Mouse (Mus musculus): ENCODE data around the gene Egfr. TPM values are rescaled to one million over a fixed set of nuclear protein-coding genes. Genes with fewer than 3 reads are reported as not detected.

Egfr gene
- polyA plus RNA-seq, 1 experiment from 2014 or later, result 4.3 TPM

DNA sequence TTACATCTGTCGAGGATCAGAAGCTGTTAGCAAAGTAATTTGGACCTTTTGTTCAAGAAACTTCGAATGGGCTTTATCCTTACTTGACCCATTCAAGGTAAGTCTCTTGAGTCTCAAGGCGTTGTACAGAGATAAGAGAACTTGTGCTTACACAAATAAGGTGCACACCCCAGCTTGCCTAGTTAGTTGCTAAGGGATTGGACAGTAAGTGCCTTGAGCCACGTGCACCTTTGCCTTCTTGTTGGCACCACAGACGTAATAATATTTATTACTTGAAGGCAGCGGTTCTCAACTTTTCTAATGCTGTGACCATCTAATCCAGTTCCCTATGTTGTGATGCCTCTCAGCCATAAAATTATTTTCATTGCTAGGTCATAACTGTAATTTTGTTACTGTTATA, 43.5 kb downstream of the Egfr start:
- Histone ChIP-seq H3K9ac (ENCODE audit: low read length) (no peak overlapping the region), H3K9me3 (ENCODE audit: control insufficient read depth, low read length) (no peaks in the 10 kb centered on the region), H3K4me3 (ENCODE audit: low read depth, low read length) (no peak overlapping the region), H3K27me3 (ENCODE audit: control insufficient read depth, insufficient read depth, low read length) (no peaks in the 10 kb centered on the region), H3K36me3 (ENCODE audit: control insufficient read depth, insufficient read depth, low read length) (no peaks in the 10 kb centered on the region), H3K4me1 (replicated peaks; ENCODE audit: control insufficient read depth, insufficient read depth, low read length) (no peaks in the 10 kb centered on the region), H3K4me2 (ENCODE audit: low read depth, low read length, severe bottlenecking) (no peak overlapping the region), H3K27ac (ENCODE audit: low read depth, low read length) (no peak overlapping the region)
- WGBS, result 84% methylated on average over 6 of the region's 6 CpGs
- no peak for DNase-seq (ENCODE audit: low spot score)
- ATAC-seq (replicated peaks; ENCODE audit: low FRiP score), result no peak

DNA sequence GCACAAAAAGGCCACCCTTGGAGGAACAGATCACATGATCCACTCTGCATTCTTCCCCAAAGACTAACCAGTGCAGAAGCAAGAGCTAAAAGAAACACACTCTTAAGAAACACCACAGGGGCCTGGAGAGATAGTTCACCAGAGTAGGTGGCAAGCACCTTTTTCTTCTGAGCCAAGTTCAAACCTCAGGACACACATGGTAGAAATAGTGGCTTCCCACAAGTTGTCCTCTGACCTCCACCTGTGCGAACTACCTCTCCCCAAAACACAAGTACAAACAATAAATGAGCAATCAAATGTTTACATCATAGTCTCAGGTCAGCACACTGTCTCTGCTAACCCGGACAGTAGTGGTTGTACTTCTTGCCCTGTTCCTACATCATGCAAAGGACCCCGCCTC, 45.5 kb downstream of the Egfr start:
- no peak for DNase-seq (ENCODE audit: low spot score)
- no peak overlapping the region for H3K27ac ChIP-seq (ENCODE audit: low read depth, low read length)
- no peak for ATAC-seq (replicated peaks; ENCODE audit: low FRiP score)
- H3K4me2 ChIP-seq (ENCODE audit: low read depth, low read length, severe bottlenecking), result no peak overlapping the region
- H3K9ac ChIP-seq (ENCODE audit: low read length), result no peak overlapping the region
- H3K36me3 ChIP-seq (ENCODE audit: control insufficient read depth, insufficient read depth, low read length), result no peaks in the 10 kb centered on the region
- no peaks in the 10 kb centered on the region for H3K27me3 ChIP-seq (ENCODE audit: control insufficient read depth, insufficient read depth, low read length)
- no peak overlapping the region for H3K4me3 ChIP-seq (ENCODE audit: low read depth, low read length)
- H3K4me1 ChIP-seq (replicated peaks; ENCODE audit: control insufficient read depth, insufficient read depth, low read length), result no peaks in the 10 kb centered on the region
- 93% methylated on average over 3 of the region's 3 CpGs for WGBS
- H3K9me3 ChIP-seq (ENCODE audit: control insufficient read depth, low read length), result no peaks in the 10 kb centered on the region

GRCm38 (mm10) chr11:16798136-16798535, 46.1 kb downstream of the Egfr start:
- DNase-seq (ENCODE audit: low spot score), result no peak
- Histone ChIP-seq H3K9me3 (ENCODE audit: control insufficient read depth, low read length) (no peaks in the 10 kb centered on the region), H3K4me1 (replicated peaks; ENCODE audit: control insufficient read depth, insufficient read depth, low read length) (no peaks in the 10 kb centered on the region), H3K27ac (ENCODE audit: low read depth, low read length) (no peak overlapping the region), H3K36me3 (ENCODE audit: control insufficient read depth, insufficient read depth, low read length) (no peaks in the 10 kb centered on the region), H3K27me3 (ENCODE audit: control insufficient read depth, insufficient read depth, low read length) (no peaks in the 10 kb centered on the region), H3K4me3 (ENCODE audit: low read depth, low read length) (no peak overlapping the region), H3K4me2 (ENCODE audit: low read depth, low read length, severe bottlenecking) (no peak overlapping the region), H3K9ac (ENCODE audit: low read length) (no peak overlapping the region)
- ATAC-seq (replicated peaks; ENCODE audit: low FRiP score), result no peak

DNA sequence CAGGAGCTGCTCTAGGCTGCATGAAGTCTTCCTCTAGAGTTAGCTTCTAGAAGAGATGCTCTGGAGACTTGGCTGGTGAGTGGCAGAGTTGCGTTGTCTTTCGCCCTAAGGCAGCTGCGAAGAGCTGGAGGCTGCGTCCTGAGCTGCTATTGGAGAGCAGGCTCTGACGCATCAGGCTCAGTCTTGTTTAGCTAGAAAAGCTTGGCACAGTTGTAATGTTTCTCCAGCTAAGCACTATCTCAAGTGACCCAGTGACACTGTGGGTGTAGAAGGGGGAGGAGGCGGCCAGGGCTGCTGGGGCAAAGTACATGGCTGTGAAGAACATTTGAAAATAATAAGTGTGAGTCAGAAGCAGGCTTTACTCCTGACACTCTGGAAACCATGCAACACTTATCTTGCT, 48.5 kb downstream of the Egfr start:
- no peak for ATAC-seq (replicated peaks; ENCODE audit: low FRiP score)

DNA sequence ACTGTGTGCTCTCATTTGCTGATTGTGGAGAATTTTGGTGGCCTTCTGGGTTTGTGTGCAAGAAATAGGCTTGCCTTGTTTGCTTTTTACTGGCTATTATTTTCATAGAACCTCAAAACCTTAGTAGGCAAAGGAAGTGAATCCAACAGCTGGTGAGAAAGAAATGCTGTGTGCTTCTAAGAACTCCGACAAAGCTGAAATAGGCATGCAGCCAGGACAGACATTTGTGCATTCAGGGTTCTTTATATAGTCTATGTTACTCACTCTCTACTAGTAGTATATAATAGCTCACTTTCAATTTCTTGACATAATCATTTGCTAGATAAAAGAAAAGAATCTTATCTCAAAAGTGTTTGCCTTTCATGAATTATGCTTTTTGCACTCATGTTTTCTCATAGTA, 50.7 kb downstream of the Egfr start:
- DNase-seq (ENCODE audit: low spot score), result no peak
- H3K27me3 ChIP-seq (ENCODE audit: control insufficient read depth, insufficient read depth, low read length), result no peaks in the 10 kb centered on the region
- ATAC-seq (replicated peaks; ENCODE audit: low FRiP score), result no peak

More for the DNA sequence above, 48.5 kb downstream of the Egfr start:
- no peak overlapping the region for H3K27ac ChIP-seq (ENCODE audit: low read depth, low read length)
- WGBS, result 89% methylated on average over 6 of the region's 6 CpGs
- no peak overlapping the region for H3K4me3 ChIP-seq (ENCODE audit: low read depth, low read length)
- H3K4me1 ChIP-seq (replicated peaks; ENCODE audit: control insufficient read depth, insufficient read depth, low read length), result no peaks in the 10 kb centered on the region
- no peaks in the 10 kb centered on the region for H3K27me3 ChIP-seq (ENCODE audit: control insufficient read depth, insufficient read depth, low read length)
- DNase-seq (ENCODE audit: low spot score), result no peak
- H3K9ac ChIP-seq (ENCODE audit: low read length), result no peak overlapping the region
- H3K36me3 ChIP-seq (ENCODE audit: control insufficient read depth, insufficient read depth, low read length), result no peaks in the 10 kb centered on the region
- no peak overlapping the region for H3K4me2 ChIP-seq (ENCODE audit: low read depth, low read length, severe bottlenecking)
- no peaks in the 10 kb centered on the region for H3K9me3 ChIP-seq (ENCODE audit: control insufficient read depth, low read length)

GRCm38 (mm10) chr11:16804016-16804415, 52.0 kb downstream of the Egfr start:
- Histone ChIP-seq H3K4me3 (ENCODE audit: low read depth, low read length) (no peak overlapping the region), H3K9me3 (ENCODE audit: control insufficient read depth, low read length) (no peaks in the 10 kb centered on the region), H3K27ac (ENCODE audit: low read depth, low read length) (no peak overlapping the region), H3K27me3 (ENCODE audit: control insufficient read depth, insufficient read depth, low read length) (no peaks in the 10 kb centered on the region), H3K9ac (ENCODE audit: low read length) (no peak overlapping the region), H3K4me1 (replicated peaks; ENCODE audit: control insufficient read depth, insufficient read depth, low read length) (no peaks in the 10 kb centered on the region), H3K4me2 (ENCODE audit: low read depth, low read length, severe bottlenecking) (no peak overlapping the region), H3K36me3 (ENCODE audit: control insufficient read depth, insufficient read depth, low read length) (no peaks in the 10 kb centered on the region)
- ATAC-seq (replicated peaks; ENCODE audit: low FRiP score) (no peak), DNase-seq (ENCODE audit: low spot score) (no peak)
- WGBS, result 92% methylated on average over 2 of the region's 2 CpGs

More for the DNA sequence above, 50.7 kb downstream of the Egfr start:
- no peak overlapping the region for H3K27ac ChIP-seq (ENCODE audit: low read depth, low read length)
- no peak overlapping the region for H3K9ac ChIP-seq (ENCODE audit: low read length)
- H3K4me1 ChIP-seq (replicated peaks; ENCODE audit: control insufficient read depth, insufficient read depth, low read length), result no peaks in the 10 kb centered on the region
- no peak overlapping the region for H3K4me2 ChIP-seq (ENCODE audit: low read depth, low read length, severe bottlenecking)
- WGBS, result 82% methylated on average over 1 of the region's 1 CpGs
- H3K36me3 ChIP-seq (ENCODE audit: control insufficient read depth, insufficient read depth, low read length), result no peaks in the 10 kb centered on the region
- no peak overlapping the region for H3K4me3 ChIP-seq (ENCODE audit: low read depth, low read length)
- no peaks in the 10 kb centered on the region for H3K9me3 ChIP-seq (ENCODE audit: control insufficient read depth, low read length)

GRCm38 (mm10) chr11:16805886-16806285, 53.9 kb downstream of the Egfr start:
- DNase-seq (ENCODE audit: low spot score) (no peak), ATAC-seq (replicated peaks; ENCODE audit: low FRiP score) (no peak)
- no peaks in the 10 kb centered on the region for H3K36me3 ChIP-seq (ENCODE audit: control insufficient read depth, insufficient read depth, low read length)
- H3K27ac ChIP-seq (ENCODE audit: low read depth, low read length), result no peak overlapping the region
- H3K4me3 ChIP-seq (ENCODE audit: low read depth, low read length), result no peak overlapping the region
- no peaks in the 10 kb centered on the region for H3K4me1 ChIP-seq (replicated peaks; ENCODE audit: control insufficient read depth, insufficient read depth, low read length)
- no peak overlapping the region for H3K9ac ChIP-seq (ENCODE audit: low read length)
- H3K9me3 ChIP-seq (ENCODE audit: control insufficient read depth, low read length), result no peaks in the 10 kb centered on the region
- no peaks in the 10 kb centered on the region for H3K27me3 ChIP-seq (ENCODE audit: control insufficient read depth, insufficient read depth, low read length)
- H3K4me2 ChIP-seq (ENCODE audit: low read depth, low read length, severe bottlenecking), result no peak overlapping the region
- 93% methylated on average over 4 of the region's 4 CpGs for WGBS

DNA sequence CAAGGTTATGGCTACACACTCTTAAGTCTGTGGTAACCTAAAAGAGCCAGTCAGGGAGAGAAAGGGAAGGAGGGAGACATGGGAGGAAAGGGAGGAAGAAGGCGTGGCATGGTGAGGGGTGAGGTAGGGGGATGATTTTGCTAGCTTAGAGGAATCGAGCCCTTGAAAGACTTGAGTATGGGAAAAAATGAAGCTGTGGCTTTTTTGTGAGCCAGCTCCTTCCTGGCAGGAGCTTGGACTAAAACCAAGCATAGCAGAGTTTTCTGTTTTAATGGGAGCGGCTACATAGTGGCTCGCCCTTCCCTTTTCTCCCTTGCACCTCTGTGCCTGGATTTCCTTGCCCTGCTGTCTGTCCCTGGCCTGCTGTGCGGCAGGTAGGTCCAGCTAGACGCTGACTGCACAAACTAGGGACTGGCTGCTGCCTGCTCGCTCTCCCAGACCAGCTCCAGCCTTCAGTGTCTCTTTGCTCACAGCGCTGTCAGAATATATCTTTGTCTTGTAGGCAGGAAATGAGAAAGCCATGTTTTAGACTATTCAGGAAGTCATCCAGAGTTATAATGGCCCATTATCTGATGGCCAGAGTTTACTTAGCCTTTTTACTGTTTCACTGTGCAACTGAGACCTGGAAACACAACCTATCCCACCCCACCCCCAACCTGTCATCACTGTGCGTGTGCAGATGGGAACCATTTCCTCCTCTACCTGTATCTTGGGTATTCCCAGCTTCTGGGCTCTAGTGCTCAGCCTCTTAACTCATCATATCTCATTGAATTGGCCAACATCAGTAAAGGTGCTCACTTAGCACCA, 57.4 kb downstream of the Egfr start:
- Histone ChIP-seq H3K9me3 (ENCODE audit: control insufficient read depth, low read length) (no peaks in the 10 kb centered on the region), H3K4me2 (ENCODE audit: low read depth, low read length, severe bottlenecking) (no peak overlapping the region), H3K27me3 (ENCODE audit: control insufficient read depth, insufficient read depth, low read length) (no peaks in the 10 kb centered on the region), H3K4me1 (replicated peaks; ENCODE audit: control insufficient read depth, insufficient read depth, low read length) (no peaks in the 10 kb centered on the region), H3K4me3 (ENCODE audit: low read depth, low read length) (no peak overlapping the region), H3K36me3 (ENCODE audit: control insufficient read depth, insufficient read depth, low read length) (no peaks in the 10 kb centered on the region), H3K27ac (ENCODE audit: low read depth, low read length) (no peak overlapping the region), H3K9ac (ENCODE audit: low read length) (no peak overlapping the region)
- ATAC-seq (replicated peaks; ENCODE audit: low FRiP score), result no peak
- WGBS, result 78% methylated on average over 9 of the region's 9 CpGs
- no peak for DNase-seq (ENCODE audit: low spot score)

DNA sequence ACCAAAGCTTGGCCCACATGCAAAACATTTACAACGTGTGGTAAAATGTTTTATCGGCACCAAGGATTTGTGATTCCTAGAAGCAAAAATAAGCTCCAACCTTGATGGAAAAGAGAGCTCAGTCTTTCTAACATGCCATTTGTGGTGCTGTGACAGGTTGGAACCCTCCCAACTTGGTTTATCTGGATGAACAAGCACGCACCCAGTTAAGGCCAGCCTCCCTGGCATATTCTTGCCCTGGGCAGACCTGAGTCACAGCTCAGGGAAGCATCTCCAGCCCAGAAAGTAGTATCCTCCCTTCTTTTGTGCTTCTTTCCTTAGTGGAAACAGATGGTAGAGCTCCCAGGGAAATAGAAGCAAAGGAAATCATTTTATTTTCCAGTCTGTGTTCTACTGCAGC, 58.1 kb downstream of the Egfr start:
- DNase-seq (ENCODE audit: low spot score), result no peak
- Histone ChIP-seq H3K4me3 (ENCODE audit: low read depth, low read length) (no peak overlapping the region), H3K4me2 (ENCODE audit: low read depth, low read length, severe bottlenecking) (no peak overlapping the region), H3K9me3 (ENCODE audit: control insufficient read depth, low read length) (no peaks in the 10 kb centered on the region), H3K4me1 (replicated peaks; ENCODE audit: control insufficient read depth, insufficient read depth, low read length) (no peaks in the 10 kb centered on the region), H3K36me3 (ENCODE audit: control insufficient read depth, insufficient read depth, low read length) (no peaks in the 10 kb centered on the region), H3K27ac (ENCODE audit: low read depth, low read length) (no peak overlapping the region), H3K9ac (ENCODE audit: low read length) (no peak overlapping the region), H3K27me3 (ENCODE audit: control insufficient read depth, insufficient read depth, low read length) (no peaks in the 10 kb centered on the region)
- 92% methylated on average over 3 of the region's 3 CpGs for WGBS
- no peak for ATAC-seq (replicated peaks; ENCODE audit: low FRiP score)

All from forebrain, embryonic 11.5 days (tissue).